Mouse (Mus musculus) urinary bladder, postnatal 0 days (tissue): Measurements from ENCODE around the gene Olfr316. TPM values are rescaled to one million over a fixed set of nuclear protein-coding genes. Genes with fewer than 3 reads are reported as not detected.

ENCODE experiments used
- polyA plus RNA-seq: library from polyadenylated mRNA; unstranded; fragments of >200 nt; fragmentation: Nextera tagmentation; extraction: Ambion mirVana; gene quantifications from 2 replicates; pipeline ENCODE4 v1.2.1, GENCODE M21; 2015

Gene Olfr316
- polyA plus RNA-seq = not detected in 2 replicates

DNA sequence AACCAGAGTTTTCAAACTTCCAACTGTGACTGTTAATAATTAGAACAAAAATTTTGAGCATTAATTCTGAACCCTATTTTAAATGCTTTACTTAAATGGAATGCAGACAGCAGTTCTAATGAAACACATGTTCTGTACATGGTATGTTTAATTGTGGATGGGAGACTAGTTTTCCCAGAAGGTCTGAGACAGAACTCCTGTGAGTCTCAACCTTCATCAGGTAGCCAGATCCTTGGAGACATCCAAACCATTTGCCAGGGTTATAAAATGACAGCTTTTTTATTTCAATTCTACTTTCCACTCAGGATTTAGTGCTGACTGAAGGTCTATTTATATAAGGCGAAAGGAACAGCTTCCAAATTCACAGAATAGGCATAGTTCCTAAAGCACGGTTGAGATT is at the start of gene Olfr316:
TSS of gene Olfr316 (plus strand) at position 301 of the 400 bp plus-strand sequence.

DNA sequence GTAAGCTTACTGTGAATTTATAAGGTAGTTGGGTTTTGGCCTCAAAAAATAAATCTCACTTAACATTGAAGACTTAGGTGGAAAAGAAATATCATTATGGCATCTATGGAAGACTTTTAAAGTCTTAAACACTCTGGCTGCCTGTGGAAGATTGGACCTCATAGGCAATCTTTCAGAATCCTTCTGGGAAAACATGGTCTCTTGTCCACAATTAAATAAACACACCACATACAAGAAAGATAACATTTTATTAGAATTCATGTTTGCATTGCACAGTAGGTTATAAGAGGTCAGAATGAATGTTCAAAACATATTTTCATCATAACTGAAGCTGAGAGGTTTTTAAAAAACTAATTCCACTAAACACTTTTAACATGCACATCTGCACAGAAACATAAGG is 28.6 kb upstream of the Olfr316 start, which contains the start of gene Olfr318:
TSS of gene Olfr318 (minus strand) at position 101 of the 400 bp plus-strand sequence.

GRCm38 (mm10) chr11:58738792-58739262 is 13.7 kb upstream of the Olfr316 start, which contains the start of gene Olfr317:
Olfr317 (minus strand) TSS chr11:58739212.

GRCm38 (mm10) chr11:58772888-58773287 is 20.4 kb downstream of the Olfr316 start, which contains the start of gene Olfr315:
Olfr315 (plus strand) TSS chr11:58773188.

GRCm38 (mm10) chr11:58782480-58783089 is 30.1 kb downstream of the Olfr316 start, which contains the start of gene Olfr314:
Olfr314 (plus strand) TSS chr11:58782952.

GRCm38 (mm10) chr11:58801558-58802228 is 49.2 kb downstream of the Olfr316 start, which contains the start of gene Fam183b:
Fam183b (minus strand) TSS chr11:58801960.

Other genes starting within 250 kb of the Olfr316 start
- gene Olfr330, start 217.9 kb upstream of the Olfr316 start, polyA plus RNA-seq = not detected in 2 replicates
- not detected in 2 replicates for gene Olfr329-ps, start 206.3 kb upstream of the Olfr316 start, polyA plus RNA-seq
- gene Olfr328, start 197.1 kb upstream of the Olfr316 start, polyA plus RNA-seq = 0.05 TPM in 1 of 2 replicates, not detected in the other
- not detected in 2 replicates for gene Olfr224, start 182.2 kb upstream of the Olfr316 start, polyA plus RNA-seq
- not detected in 2 replicates for gene Olfr325, start 175.0 kb upstream of the Olfr316 start, polyA plus RNA-seq
- not detected in 2 replicates for gene Olfr324, start 157.6 kb upstream of the Olfr316 start, polyA plus RNA-seq
- gene 2210407C18Rik, start 136.7 kb upstream of the Olfr316 start, polyA plus RNA-seq = not detected in 2 replicates
- not detected in 2 replicates for gene Olfr323, start 122.2 kb upstream of the Olfr316 start, polyA plus RNA-seq
- not detected in 2 replicates for gene Trim58, start 112.3 kb upstream of the Olfr316 start, polyA plus RNA-seq
- gene Olfr322, start 94.0 kb upstream of the Olfr316 start, polyA plus RNA-seq = not detected in 2 replicates
- gene Olfr320, start 71.6 kb upstream of the Olfr316 start, polyA plus RNA-seq = not detected in 2 replicates
- not detected in 2 replicates for gene Olfr319, start 53.6 kb upstream of the Olfr316 start, polyA plus RNA-seq
- gene Olfr318, start 28.7 kb upstream of the Olfr316 start, polyA plus RNA-seq = not detected in 2 replicates
- not detected in 2 replicates for gene Olfr317, start 13.5 kb upstream of the Olfr316 start, polyA plus RNA-seq
- not detected in 2 replicates for gene Olfr315, start 20.5 kb downstream of the Olfr316 start, polyA plus RNA-seq
- gene Olfr314, start 30.2 kb downstream of the Olfr316 start, polyA plus RNA-seq = not detected in 2 replicates
- 8.1 and 9.6 TPM in 2 replicates for gene Fam183b, start 49.2 kb downstream of the Olfr316 start, polyA plus RNA-seq
- not detected in 2 replicates for gene Olfr313, start 62.3 kb downstream of the Olfr316 start, polyA plus RNA-seq
- not detected in 2 replicates for gene Olfr312, start 76.5 kb downstream of the Olfr316 start, polyA plus RNA-seq
- gene Olfr311, start 86.5 kb downstream of the Olfr316 start, polyA plus RNA-seq = not detected in 2 replicates
- 2.1 and 2.5 TPM in 2 replicates for gene Gm12258, start 94.4 kb downstream of the Olfr316 start, polyA plus RNA-seq
- 3.1 and 3.9 TPM in 2 replicates for gene 2810021J22Rik, start 114.5 kb downstream of the Olfr316 start, polyA plus RNA-seq
- gene Zfp39, start 151.5 kb downstream of the Olfr316 start, polyA plus RNA-seq = 2.1 and 2.6 TPM in 2 replicates
- 0.16 TPM in 1 of 2 replicates, not detected in the other for gene Btnl10, start 165.2 kb downstream of the Olfr316 start, polyA plus RNA-seq
- gene Rnf187, start 186.2 kb downstream of the Olfr316 start, polyA plus RNA-seq = 137 and 141 TPM in 2 replicates
- gene Hist3h2ba, start 196.2 kb downstream of the Olfr316 start, polyA plus RNA-seq = 2.0 and 2.6 TPM in 2 replicates
- 13.9 and 14.8 TPM in 2 replicates for gene Hist3h2a, start 202.0 kb downstream of the Olfr316 start, polyA plus RNA-seq
- gene Trim17, start 202.0 kb downstream of the Olfr316 start, polyA plus RNA-seq = 0.18 TPM in 1 of 2 replicates, not detected in the other
- 12.4 and 13.0 TPM in 2 replicates for gene Trim11, start 225.4 kb downstream of the Olfr316 start, polyA plus RNA-seq